Mouse (Mus musculus): ENCODE measurements around the gene Hspe1. TPM values are rescaled to one million over a fixed set of nuclear protein-coding genes. Genes with fewer than 3 reads are reported as not detected.

Gene Hspe1
- polyA plus RNA-seq (2012; rRNA removed): 46.2 and 90.1 TPM in 2 replicates

DNA sequence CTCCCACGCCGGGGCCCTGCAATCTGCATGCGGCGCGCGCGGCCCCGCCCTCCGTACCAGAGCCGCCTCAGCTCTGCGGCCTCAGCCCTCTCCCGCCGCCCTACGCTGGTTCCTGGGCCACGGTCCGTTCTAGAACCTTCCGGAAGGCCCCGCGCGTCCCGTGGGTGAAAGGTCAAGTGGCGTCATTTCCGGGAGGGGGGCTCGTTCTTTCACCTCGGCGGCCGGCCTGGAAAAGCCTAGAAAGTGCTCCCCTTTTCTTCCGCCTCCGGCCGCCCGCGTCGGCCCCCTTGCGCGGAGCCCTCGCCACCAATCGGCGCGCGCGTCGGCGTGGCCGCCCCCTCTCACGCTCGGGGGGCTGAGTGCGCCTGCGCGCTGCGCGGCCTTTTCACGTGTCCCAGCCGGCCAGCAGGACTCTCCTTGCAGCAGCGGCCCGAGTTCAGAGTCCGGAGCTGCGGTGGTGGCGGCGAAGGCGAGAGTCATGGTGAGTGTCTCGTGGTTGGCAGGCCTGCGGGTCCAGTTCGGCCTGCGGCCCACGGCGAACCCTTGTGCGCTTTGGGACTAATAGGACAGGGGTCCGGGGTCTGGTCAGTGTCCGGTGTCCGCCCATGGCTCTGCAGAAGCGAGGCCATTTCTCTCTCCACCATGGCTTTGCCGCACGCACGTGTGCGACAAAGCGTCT lies at the start of gene Hspe1, which contains the start of gene Hspd1:
Gene Hspe1, plus strand, starts transcription at position 201 of the 679 bp plus-strand sequence.
Gene Hspd1, minus strand, starts transcription at position 312 of the 679 bp plus-strand sequence.
- 1% methylated on average over 67 of the region's 76 CpGs for WGBS
- DNase-seq: peak; percentile 99
- no peaks in the 10 kb centered on the region for H3K27me3 ChIP-seq (replicated peaks; ENCODE audit: control insufficient read depth, insufficient read depth, low read length)
- H3K4me3 ChIP-seq (ENCODE audit: insufficient read depth, low read depth, low read length): peak within 1 kb of the TSS; percentile 93
- TF ChIP-seq POLR2A (IDR thresholded peaks at IDR 0.05; ENCODE audit: low read depth, low read length) (peak; percentile 72), CTCF (conservative IDR thresholded peaks at IDR 0.05; ENCODE audit: insufficient read depth, insufficient read length, low read depth, low read length) (no peak)
- peaks cover 2% of the 10 kb centered on the region; the same call in 1 of the 2 replicates for H3K4me1 ChIP-seq (ENCODE audit: control insufficient read depth, insufficient read depth, low read length)
- peak within 1 kb of the TSS; percentile 99 for H3K27ac ChIP-seq (ENCODE audit: insufficient read depth, low read depth, low read length)
- H3K36me3 ChIP-seq (ENCODE audit: control insufficient read depth, insufficient read depth, low read length): no peaks in the 10 kb centered on the region; the same call in 1 of the 2 replicates

GRCm38 (mm10) chr1:55039944-55040343 lies 48.0 kb upstream of the Hspe1 start:
- no peak overlapping the region for H3K27ac ChIP-seq (ENCODE audit: insufficient read depth, low read depth, low read length)
- H3K27me3 ChIP-seq (replicated peaks; ENCODE audit: control insufficient read depth, insufficient read depth, low read length): no peaks in the 10 kb centered on the region
- WGBS: 93% methylated on average over 1 of the region's 1 CpGs
- TF ChIP-seq CTCF (conservative IDR thresholded peaks at IDR 0.05; ENCODE audit: insufficient read depth, insufficient read length, low read depth, low read length) (no peak), POLR2A (IDR thresholded peaks at IDR 0.05; ENCODE audit: low read depth, low read length) (no peak)
- no peaks in the 10 kb centered on the region for H3K4me1 ChIP-seq (ENCODE audit: control insufficient read depth, insufficient read depth, low read length)
- no peak overlapping the region for H3K4me3 ChIP-seq (ENCODE audit: insufficient read depth, low read depth, low read length)
- H3K36me3 ChIP-seq (ENCODE audit: control insufficient read depth, insufficient read depth, low read length): no peaks in the 10 kb centered on the region
- DNase-seq: no peak

- Histone ChIP-seq H3K27ac (ENCODE audit: insufficient read depth, low read depth, low read length) (no peak overlapping the region), H3K27me3 (replicated peaks; ENCODE audit: control insufficient read depth, insufficient read depth, low read length) (no peaks in the 10 kb centered on the region), H3K36me3 (ENCODE audit: control insufficient read depth, insufficient read depth, low read length) (no peaks in the 10 kb centered on the region), H3K4me1 (ENCODE audit: control insufficient read depth, insufficient read depth, low read length) (no peaks in the 10 kb centered on the region), H3K4me3 (ENCODE audit: insufficient read depth, low read depth, low read length) (no peak overlapping the region)
- TF ChIP-seq POLR2A (IDR thresholded peaks at IDR 0.05; ENCODE audit: low read depth, low read length): no peak
- TF ChIP-seq CTCF (conservative IDR thresholded peaks at IDR 0.05; ENCODE audit: insufficient read depth, insufficient read length, low read depth, low read length): no peak
- WGBS: 92% methylated on average over 4 of the region's 4 CpGs
- no peak for DNase-seq
These were observed 46.2 kb upstream of the Hspe1 start for GRCm38 (mm10) chr1:55041691-55042090.

DNA sequence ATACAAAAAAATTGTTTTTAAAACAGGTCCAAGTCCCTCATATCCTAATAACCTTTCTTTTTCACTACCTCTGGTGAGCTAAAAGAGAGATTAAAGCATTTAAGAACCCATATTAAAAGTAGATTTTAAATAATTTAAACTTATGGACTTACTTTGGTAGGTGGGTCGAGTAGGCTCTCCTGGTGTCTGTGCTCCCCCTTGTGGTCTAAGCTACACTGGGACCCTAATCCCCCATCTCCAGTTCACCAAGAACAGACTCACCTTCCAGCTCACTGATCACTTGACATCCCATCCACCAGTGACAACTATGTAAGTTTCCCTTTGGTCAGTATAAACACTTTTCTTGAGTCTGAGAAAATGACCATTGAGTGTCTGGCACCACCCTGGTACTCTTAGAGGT lies 45.7 kb upstream of the Hspe1 start:
- Histone ChIP-seq H3K4me3 (ENCODE audit: insufficient read depth, low read depth, low read length) (no peak overlapping the region), H3K27ac (ENCODE audit: insufficient read depth, low read depth, low read length) (no peak overlapping the region), H3K36me3 (ENCODE audit: control insufficient read depth, insufficient read depth, low read length) (no peaks in the 10 kb centered on the region), H3K27me3 (replicated peaks; ENCODE audit: control insufficient read depth, insufficient read depth, low read length) (no peaks in the 10 kb centered on the region), H3K4me1 (ENCODE audit: control insufficient read depth, insufficient read depth, low read length) (no peaks in the 10 kb centered on the region)
- 81% methylated on average over 1 of the region's 1 CpGs for WGBS
- DNase-seq: no peak
- TF ChIP-seq CTCF (conservative IDR thresholded peaks at IDR 0.05; ENCODE audit: insufficient read depth, insufficient read length, low read depth, low read length): 0 out of 2 replicates have a peak, but pooled peaks have one; percentile 11
- TF ChIP-seq POLR2A (IDR thresholded peaks at IDR 0.05; ENCODE audit: low read depth, low read length): no peak

DNA sequence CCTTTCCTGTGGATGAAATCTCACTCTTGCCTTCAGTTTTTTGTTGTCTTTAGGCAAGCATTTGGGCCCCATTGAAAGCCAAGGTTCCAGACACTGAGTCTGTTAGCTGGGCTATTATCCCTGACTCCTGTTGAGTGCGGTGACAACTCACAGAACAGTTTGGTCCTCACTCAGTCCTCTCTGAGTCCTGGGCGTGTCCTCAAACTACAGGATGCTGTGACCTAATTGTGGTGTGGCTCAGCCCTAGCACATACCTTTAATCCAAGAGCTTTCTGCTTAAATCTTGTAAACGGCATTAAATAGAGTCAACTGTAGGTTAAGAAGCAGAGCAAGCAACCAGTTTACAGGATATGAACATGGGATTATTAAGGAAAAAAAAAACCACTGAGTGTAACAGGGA lies 44.8 kb upstream of the Hspe1 start:
- Histone ChIP-seq H3K36me3 (ENCODE audit: control insufficient read depth, insufficient read depth, low read length) (no peaks in the 10 kb centered on the region), H3K27ac (ENCODE audit: insufficient read depth, low read depth, low read length) (no peak overlapping the region), H3K4me1 (ENCODE audit: control insufficient read depth, insufficient read depth, low read length) (no peaks in the 10 kb centered on the region), H3K4me3 (ENCODE audit: insufficient read depth, low read depth, low read length) (no peak overlapping the region), H3K27me3 (replicated peaks; ENCODE audit: control insufficient read depth, insufficient read depth, low read length) (no peaks in the 10 kb centered on the region)
- WGBS: 84% methylated on average over 3 of the region's 3 CpGs
- TF ChIP-seq POLR2A (IDR thresholded peaks at IDR 0.05; ENCODE audit: low read depth, low read length): no peak
- TF ChIP-seq CTCF (conservative IDR thresholded peaks at IDR 0.05; ENCODE audit: insufficient read depth, insufficient read length, low read depth, low read length): no peak
- no peak for DNase-seq

DNA sequence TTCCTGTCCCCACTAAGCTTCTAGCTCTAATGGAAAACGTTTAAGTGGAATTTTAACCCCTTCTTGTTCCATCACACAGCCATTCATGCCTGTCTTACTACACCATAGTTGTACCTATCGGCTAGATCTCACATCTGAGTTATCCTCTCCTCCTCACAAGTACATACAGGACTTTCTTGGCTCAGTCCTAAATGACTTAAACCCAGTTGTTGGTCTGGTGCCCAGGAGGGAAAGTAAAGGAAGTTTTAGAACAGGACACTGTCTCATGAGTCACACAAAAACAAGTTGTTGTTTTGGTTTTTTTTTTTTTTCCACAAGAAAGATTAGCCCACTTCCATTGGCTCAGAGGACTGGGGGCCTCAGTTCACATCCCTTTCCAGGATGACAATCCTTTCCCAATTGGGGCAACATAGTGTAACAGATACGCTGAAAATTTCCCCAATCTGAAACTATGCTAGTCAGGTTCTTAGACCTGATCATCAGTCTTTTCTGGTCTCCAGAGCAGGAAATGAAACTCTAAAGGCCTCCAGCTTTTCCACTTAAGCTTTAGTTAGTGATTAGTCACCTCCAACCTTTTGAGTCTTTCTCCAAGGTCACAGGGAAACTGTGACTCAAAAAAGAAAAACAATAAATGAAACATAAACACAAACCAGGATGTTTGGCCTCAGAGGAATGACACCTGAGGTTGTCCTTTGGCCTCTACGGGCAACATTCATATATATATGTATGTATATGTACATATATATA lies 38.9 kb upstream of the Hspe1 start:
- DNase-seq: no peak

GRCm38 (mm10) chr1:55051671-55052070 lies 36.3 kb upstream of the Hspe1 start:
- Histone ChIP-seq H3K27ac (ENCODE audit: insufficient read depth, low read depth, low read length) (peak overlapping the region; percentile 100), H3K4me1 (ENCODE audit: control insufficient read depth, insufficient read depth, low read length) (peaks cover 20% of the 10 kb centered on the region; the same call in 1 of the 2 replicates), H3K4me3 (ENCODE audit: insufficient read depth, low read depth, low read length) (no peak overlapping the region), H3K27me3 (replicated peaks; ENCODE audit: control insufficient read depth, insufficient read depth, low read length) (no peaks in the 10 kb centered on the region), H3K36me3 (ENCODE audit: control insufficient read depth, insufficient read depth, low read length) (no peaks in the 10 kb centered on the region; the same call in 1 of the 2 replicates)
- no peak for DNase-seq
- WGBS: 79% methylated on average over 3 of the region's 3 CpGs
- TF ChIP-seq CTCF (conservative IDR thresholded peaks at IDR 0.05; ENCODE audit: insufficient read depth, insufficient read length, low read depth, low read length) (no peak), POLR2A (IDR thresholded peaks at IDR 0.05; ENCODE audit: low read depth, low read length) (no peak)

More for the DNA sequence above, 38.9 kb upstream of the Hspe1 start:
- H3K4me1 ChIP-seq (ENCODE audit: control insufficient read depth, insufficient read depth, low read length): peaks cover 11% of the 10 kb centered on the region; the same call in 1 of the 2 replicates
- no peaks in the 10 kb centered on the region for H3K36me3 ChIP-seq (ENCODE audit: control insufficient read depth, insufficient read depth, low read length)
- TF ChIP-seq CTCF (conservative IDR thresholded peaks at IDR 0.05; ENCODE audit: insufficient read depth, insufficient read length, low read depth, low read length): no peak
- no peak for TF ChIP-seq POLR2A (IDR thresholded peaks at IDR 0.05; ENCODE audit: low read depth, low read length)
- no peak overlapping the region for H3K4me3 ChIP-seq (ENCODE audit: insufficient read depth, low read depth, low read length)
- 59% methylated on average over 4 of the region's 4 CpGs for WGBS
- H3K27me3 ChIP-seq (replicated peaks; ENCODE audit: control insufficient read depth, insufficient read depth, low read length): no peaks in the 10 kb centered on the region
- peak overlapping the region; percentile 80; the same call in 1 of the 2 replicates for H3K27ac ChIP-seq (ENCODE audit: insufficient read depth, low read depth, low read length)

Data from kidney, adult 2 months (tissue).